Mouse (Mus musculus): Measurements from ENCODE around the gene Rergl. TPM values are rescaled to one million over a fixed set of nuclear protein-coding genes. Genes with fewer than 3 reads are reported as not detected.

The Rergl gene
- not detected in 2 replicates for polyA plus RNA-seq (2015; fragmentation: Nextera tagmentation; extraction: Ambion mirVana)

DNA sequence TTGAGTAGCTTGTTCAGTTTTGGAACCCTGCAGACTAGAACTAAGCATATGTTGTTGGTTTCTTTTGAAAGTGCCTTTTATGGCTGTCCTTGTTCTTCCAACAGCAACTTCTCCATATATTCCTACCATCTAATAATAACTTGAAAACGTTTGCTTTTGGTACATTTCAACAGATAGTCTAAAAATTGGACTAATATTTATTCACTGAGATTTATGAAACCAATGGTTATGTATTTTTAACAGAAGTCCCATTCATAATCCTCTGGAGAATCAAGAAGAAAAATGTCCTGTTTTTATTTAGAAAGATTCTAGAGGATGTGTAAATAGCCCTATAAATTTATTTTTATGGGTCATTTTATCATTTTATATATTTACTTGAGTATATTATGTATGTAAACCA is at the start of gene Rergl:
Gene Rergl, minus strand, starts transcription at position 101 of the 400 bp plus-strand sequence.
- H3K36me3 ChIP-seq (replicated peaks), result no peaks in the 10 kb centered on the region
- WGBS (ENCODE audit: insufficient replicate concordance), result 21% methylated on average over 1 of the region's 1 CpGs
- H3K27ac ChIP-seq (replicated peaks), result no peak within 1 kb of the TSS
- no peaks in the 10 kb centered on the region for H3K9me3 ChIP-seq (replicated peaks)
- ATAC-seq (ENCODE audit: insufficient read depth), result no peak
- no peak within 1 kb of the TSS for H3K4me2 ChIP-seq
- H3K4me1 ChIP-seq (replicated peaks), result no peaks in the 10 kb centered on the region
- no peak within 1 kb of the TSS for H3K4me3 ChIP-seq (replicated peaks)
- no peak within 1 kb of the TSS for H3K9ac ChIP-seq
- no peaks in the 10 kb centered on the region for H3K27me3 ChIP-seq

DNA sequence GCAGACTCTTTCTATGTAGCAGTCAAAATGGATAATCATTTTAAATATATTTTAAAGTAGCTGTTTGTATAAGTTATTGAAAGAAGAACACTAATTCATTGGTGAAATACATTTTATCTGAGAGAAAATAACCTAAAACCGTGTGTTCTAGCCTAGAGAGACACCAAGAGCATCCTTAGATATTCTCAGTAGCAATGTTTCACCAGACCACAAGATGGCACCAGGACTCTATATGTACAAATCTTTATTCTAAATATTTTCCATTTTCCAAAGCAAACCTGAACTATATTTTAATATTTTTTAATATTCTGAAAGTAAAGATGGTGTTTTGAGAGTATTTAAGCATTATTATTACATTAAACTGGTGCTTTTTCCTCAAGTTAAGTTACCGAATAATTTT is 36.7 kb upstream of the Rergl start:
- Histone ChIP-seq H3K27me3 (no peaks in the 10 kb centered on the region), H3K9me3 (replicated peaks) (no peaks in the 10 kb centered on the region), H3K9ac (no peak overlapping the region), H3K36me3 (replicated peaks) (no peaks in the 10 kb centered on the region), H3K4me2 (no peak overlapping the region), H3K27ac (replicated peaks) (no peak overlapping the region), H3K4me1 (replicated peaks) (no peaks in the 10 kb centered on the region), H3K4me3 (replicated peaks) (no peak overlapping the region)
- 43% methylated on average over 2 of the region's 2 CpGs for WGBS (ENCODE audit: insufficient replicate concordance)
- no peak for ATAC-seq (ENCODE audit: insufficient read depth)

DNA sequence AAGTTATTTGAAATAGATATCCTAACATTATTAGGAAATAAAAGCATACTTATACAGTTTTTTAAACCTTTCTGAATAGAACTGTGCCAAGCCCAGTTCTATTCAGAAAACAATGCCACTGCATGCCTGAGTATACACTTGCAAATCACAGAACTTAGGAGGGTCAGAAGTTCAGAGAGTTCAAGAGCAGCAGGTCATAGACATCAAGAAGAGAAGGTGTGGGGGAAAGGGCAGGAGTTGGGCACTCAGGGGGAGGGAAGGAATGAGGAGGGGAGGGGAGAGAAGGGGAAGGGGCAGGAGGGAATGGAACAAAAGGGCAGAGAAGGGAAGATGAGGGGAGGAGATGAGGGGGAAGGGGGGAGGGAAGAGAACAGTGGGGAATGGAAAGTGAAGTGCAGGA is 23.6 kb upstream of the Rergl start:
- H3K4me2 ChIP-seq, result no peak overlapping the region
- ATAC-seq (ENCODE audit: insufficient read depth), result no peak
- no peaks in the 10 kb centered on the region for H3K27me3 ChIP-seq
- H3K4me1 ChIP-seq (replicated peaks), result no peaks in the 10 kb centered on the region
- H3K9me3 ChIP-seq (replicated peaks), result no peaks in the 10 kb centered on the region
- no peaks in the 10 kb centered on the region for H3K36me3 ChIP-seq (replicated peaks)
- no peak overlapping the region for H3K9ac ChIP-seq
- H3K4me3 ChIP-seq (replicated peaks), result no peak overlapping the region
- no peak overlapping the region for H3K27ac ChIP-seq (replicated peaks)

DNA sequence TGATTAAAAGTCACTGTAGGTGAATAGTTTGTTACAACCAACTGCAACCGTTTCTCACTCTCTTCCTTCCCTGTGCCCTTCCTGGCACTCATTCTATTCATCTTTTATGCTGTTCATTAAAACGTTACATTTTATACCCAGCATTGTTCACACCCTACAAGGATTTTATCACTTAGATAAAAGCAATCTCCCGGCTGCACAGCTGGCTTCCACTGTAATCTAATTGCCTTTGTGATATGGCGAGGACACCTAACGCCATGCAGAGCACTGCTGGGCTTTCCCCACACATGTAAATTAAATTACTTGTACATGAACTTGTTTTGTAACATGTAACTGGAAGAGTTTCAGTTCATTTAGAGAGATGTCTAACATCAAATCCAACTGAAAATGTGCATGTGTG is 22.5 kb upstream of the Rergl start:
- 51% methylated on average over 5 of the region's 5 CpGs for WGBS (ENCODE audit: insufficient replicate concordance)
- H3K4me1 ChIP-seq (replicated peaks), result no peaks in the 10 kb centered on the region
- no peak overlapping the region for H3K9ac ChIP-seq
- H3K27me3 ChIP-seq, result no peaks in the 10 kb centered on the region
- H3K36me3 ChIP-seq (replicated peaks), result no peaks in the 10 kb centered on the region
- H3K4me2 ChIP-seq, result no peak overlapping the region
- ATAC-seq (ENCODE audit: insufficient read depth), result no peak
- no peak overlapping the region for H3K4me3 ChIP-seq (replicated peaks)
- no peak overlapping the region for H3K27ac ChIP-seq (replicated peaks)
- no peaks in the 10 kb centered on the region for H3K9me3 ChIP-seq (replicated peaks)

DNA sequence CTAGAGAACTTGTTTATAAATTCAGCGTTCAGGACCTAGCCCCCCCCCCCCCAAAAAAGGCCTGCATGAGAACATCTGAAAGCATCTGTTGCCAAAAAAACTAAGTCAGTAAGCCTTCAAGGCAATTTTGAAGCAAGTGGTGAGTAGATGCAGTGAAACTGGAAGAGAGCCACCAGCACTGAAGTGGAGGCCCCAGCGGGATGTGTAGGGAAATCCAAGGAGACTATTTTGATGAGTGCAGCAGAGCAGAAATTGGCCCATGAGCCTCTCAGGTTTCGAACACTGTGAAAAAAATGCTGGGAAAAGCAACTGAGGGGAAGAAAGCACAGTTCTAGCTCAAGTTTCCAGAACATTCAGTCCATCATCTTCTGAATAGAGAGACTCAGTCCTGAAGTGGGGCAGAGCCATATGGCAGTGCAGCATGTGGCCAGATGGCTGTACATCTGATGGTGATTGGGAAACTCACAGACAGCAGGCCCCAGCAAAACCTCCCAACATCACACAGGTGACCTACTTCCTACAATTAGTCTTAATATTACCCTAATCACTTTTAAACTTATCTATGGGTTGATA is 13.2 kb upstream of the Rergl start:
- H3K4me3 ChIP-seq (replicated peaks), result no peak overlapping the region
- H3K27me3 ChIP-seq, result no peaks in the 10 kb centered on the region
- H3K4me1 ChIP-seq (replicated peaks), result no peaks in the 10 kb centered on the region
- no peak overlapping the region for H3K9ac ChIP-seq
- no peaks in the 10 kb centered on the region for H3K9me3 ChIP-seq (replicated peaks)
- no peak overlapping the region for H3K27ac ChIP-seq (replicated peaks)
- no peak for ATAC-seq (ENCODE audit: insufficient read depth)
- 47% methylated on average over 3 of the region's 3 CpGs for WGBS (ENCODE audit: insufficient replicate concordance)
- H3K4me2 ChIP-seq, result no peak overlapping the region
- no peaks in the 10 kb centered on the region for H3K36me3 ChIP-seq (replicated peaks)

DNA sequence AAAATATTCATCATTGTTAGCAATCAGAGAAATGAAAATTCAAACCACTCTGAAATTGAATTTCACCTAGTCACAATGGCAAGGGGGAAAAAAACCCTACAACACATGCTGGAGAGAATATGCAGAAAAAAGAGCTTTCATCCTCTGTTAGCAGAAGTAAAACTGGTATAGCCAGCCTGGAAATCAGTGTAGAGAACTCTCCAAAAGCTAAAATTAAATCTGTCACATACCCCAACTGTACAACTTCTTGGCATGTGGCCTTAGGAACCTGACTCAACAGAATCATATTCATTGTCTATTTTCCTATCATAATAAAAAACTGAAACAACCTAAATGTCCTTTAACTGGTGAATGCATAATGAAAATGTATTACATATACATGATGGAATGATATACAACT is 22.0 kb downstream of the Rergl start:
- Histone ChIP-seq H3K4me3 (replicated peaks) (no peak overlapping the region), H3K9me3 (replicated peaks) (no peaks in the 10 kb centered on the region), H3K4me1 (replicated peaks) (no peaks in the 10 kb centered on the region), H3K27me3 (no peaks in the 10 kb centered on the region), H3K27ac (replicated peaks) (no peak overlapping the region), H3K36me3 (replicated peaks) (no peaks in the 10 kb centered on the region), H3K4me2 (no peak overlapping the region), H3K9ac (no peak overlapping the region)
- ATAC-seq (ENCODE audit: insufficient read depth), result no peak

DNA sequence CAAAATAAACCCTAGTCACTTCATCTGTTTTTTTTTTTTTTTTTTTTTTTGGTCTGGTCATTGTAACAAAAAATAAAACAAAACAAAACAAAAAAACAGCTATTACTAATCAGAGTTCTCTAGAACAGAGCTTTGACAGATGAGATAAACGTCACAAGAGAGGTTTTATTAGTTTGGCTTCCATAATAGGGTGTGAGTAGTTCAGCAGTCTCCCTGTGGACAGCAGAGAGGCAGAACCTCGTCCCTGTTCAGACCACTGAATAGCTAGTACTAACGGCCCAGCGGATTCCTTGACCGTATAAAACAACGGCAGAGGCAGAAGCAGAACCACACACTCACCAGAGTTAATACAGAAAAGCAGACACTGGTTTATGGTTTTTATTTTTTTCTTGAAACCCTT is 36.8 kb downstream of the Rergl start:
- Histone ChIP-seq H3K4me3 (replicated peaks) (no peak overlapping the region), H3K27me3 (no peaks in the 10 kb centered on the region), H3K9me3 (replicated peaks) (no peaks in the 10 kb centered on the region), H3K9ac (no peak overlapping the region), H3K4me2 (no peak overlapping the region), H3K36me3 (replicated peaks) (no peaks in the 10 kb centered on the region), H3K4me1 (replicated peaks) (no peaks in the 10 kb centered on the region), H3K27ac (replicated peaks) (no peak overlapping the region)
- ATAC-seq (ENCODE audit: insufficient read depth), result no peak
- WGBS (ENCODE audit: insufficient replicate concordance), result 67% methylated on average over 6 of the region's 6 CpGs

DNA sequence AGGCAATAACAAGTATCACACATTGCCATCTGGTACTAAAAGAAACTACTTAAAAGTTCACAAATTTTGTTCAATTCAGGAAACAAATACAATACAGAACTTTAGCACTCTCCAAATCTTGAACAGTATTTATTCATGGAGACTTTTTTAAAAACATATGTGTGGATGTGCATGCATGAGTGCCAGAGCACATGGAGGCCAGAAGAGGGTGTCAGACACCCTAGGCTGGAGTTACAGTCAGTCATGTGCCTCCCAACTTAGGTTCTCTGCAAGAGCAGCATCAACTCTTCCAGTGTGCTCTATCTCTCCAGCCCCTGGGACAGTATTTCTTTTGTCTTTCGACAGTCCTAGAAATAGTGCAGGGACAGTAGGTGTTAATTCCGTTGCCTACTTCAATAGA is 37.5 kb downstream of the Rergl start:
- no peak overlapping the region for H3K4me3 ChIP-seq (replicated peaks)
- H3K9ac ChIP-seq, result no peak overlapping the region
- 64% methylated on average over 2 of the region's 2 CpGs for WGBS (ENCODE audit: insufficient replicate concordance)
- no peaks in the 10 kb centered on the region for H3K27me3 ChIP-seq
- no peaks in the 10 kb centered on the region for H3K4me1 ChIP-seq (replicated peaks)
- no peak overlapping the region for H3K27ac ChIP-seq (replicated peaks)
- H3K9me3 ChIP-seq (replicated peaks), result no peaks in the 10 kb centered on the region
- no peaks in the 10 kb centered on the region for H3K36me3 ChIP-seq (replicated peaks)
- H3K4me2 ChIP-seq, result no peak overlapping the region
- no peak for ATAC-seq (ENCODE audit: insufficient read depth)

DNA sequence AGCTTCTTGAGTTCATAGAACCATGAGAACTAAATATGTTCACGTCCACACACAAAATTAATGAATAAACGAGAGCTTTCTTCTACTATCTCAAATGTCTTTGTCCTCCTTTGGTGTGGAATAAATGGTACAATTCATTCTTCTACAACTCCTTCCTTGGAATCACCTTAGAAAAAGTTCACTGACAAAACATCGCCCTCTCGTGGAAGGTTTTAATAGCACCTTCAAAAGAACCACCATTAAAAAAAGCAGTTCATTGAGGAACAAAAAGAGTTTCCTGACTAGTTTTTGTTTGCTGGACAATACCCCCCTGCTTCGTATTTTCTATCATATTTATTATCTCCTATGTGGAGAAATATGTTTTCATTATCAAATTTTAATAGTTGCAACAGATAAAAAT is 40.7 kb downstream of the Rergl start:
- ATAC-seq (ENCODE audit: insufficient read depth), result no peak
- WGBS (ENCODE audit: insufficient replicate concordance), result 24% methylated on average over 5 of the region's 5 CpGs
- no peak overlapping the region for H3K4me3 ChIP-seq (replicated peaks)
- no peak overlapping the region for H3K27ac ChIP-seq (replicated peaks)
- H3K9ac ChIP-seq, result no peak overlapping the region
- no peaks in the 10 kb centered on the region for H3K9me3 ChIP-seq (replicated peaks)
- no peaks in the 10 kb centered on the region for H3K36me3 ChIP-seq (replicated peaks)
- H3K27me3 ChIP-seq, result no peaks in the 10 kb centered on the region
- H3K4me1 ChIP-seq (replicated peaks), result no peaks in the 10 kb centered on the region
- no peak overlapping the region for H3K4me2 ChIP-seq

DNA sequence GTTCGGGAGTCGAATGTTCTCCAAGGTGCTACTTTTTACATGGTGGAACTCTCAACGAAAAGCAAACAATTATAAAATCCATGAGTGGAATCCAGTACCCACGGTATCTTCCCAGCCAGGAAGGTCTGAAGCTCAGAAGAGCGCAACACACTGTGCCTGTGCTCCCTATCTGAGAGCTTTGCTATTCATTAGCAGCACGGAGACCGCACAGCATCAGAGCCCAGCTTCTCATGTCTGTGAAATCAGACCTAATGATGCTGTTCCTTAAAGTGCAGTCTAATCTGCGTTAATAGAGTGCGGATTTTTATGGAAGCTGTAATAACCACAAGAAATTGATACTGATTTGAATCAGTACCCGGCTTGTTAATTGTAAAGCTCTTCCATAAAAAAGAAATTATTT is 41.3 kb downstream of the Rergl start:
- Histone ChIP-seq H3K4me2 (no peak overlapping the region), H3K4me1 (replicated peaks) (no peaks in the 10 kb centered on the region), H3K27ac (replicated peaks) (no peak overlapping the region), H3K4me3 (replicated peaks) (no peak overlapping the region), H3K9me3 (replicated peaks) (no peaks in the 10 kb centered on the region), H3K27me3 (no peaks in the 10 kb centered on the region), H3K9ac (no peak overlapping the region), H3K36me3 (replicated peaks) (no peaks in the 10 kb centered on the region)
- no peak for ATAC-seq (ENCODE audit: insufficient read depth)
- 75% methylated on average over 10 of the region's 10 CpGs for WGBS (ENCODE audit: insufficient replicate concordance)

DNA sequence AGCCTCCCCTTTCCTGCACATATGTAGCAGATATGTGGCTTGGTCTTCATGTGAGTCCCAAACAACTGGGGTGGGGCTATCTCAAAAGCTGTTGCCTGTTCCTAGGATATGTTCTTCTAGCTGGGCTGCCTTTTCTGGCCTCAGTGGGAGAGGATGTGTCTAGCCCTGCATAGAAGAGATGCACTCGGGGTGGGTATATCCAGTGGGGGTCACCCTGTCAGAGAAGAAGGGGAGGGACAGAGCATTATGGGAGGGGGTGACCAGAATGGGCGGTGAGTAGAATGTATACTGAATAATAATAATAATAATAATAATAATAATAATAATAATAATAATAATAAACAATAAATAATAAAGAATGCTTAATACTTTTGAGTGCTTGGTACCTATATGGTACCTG is 57.8 kb downstream of the Rergl start:
- 48% methylated on average over 2 of the region's 2 CpGs for WGBS (ENCODE audit: insufficient replicate concordance)
- H3K4me3 ChIP-seq (replicated peaks), result no peak overlapping the region
- no peak overlapping the region for H3K27ac ChIP-seq (replicated peaks)
- ATAC-seq (ENCODE audit: insufficient read depth), result no peak
- H3K27me3 ChIP-seq, result no peaks in the 10 kb centered on the region
- no peaks in the 10 kb centered on the region for H3K36me3 ChIP-seq (replicated peaks)
- no peak overlapping the region for H3K4me2 ChIP-seq
- H3K4me1 ChIP-seq (replicated peaks), result no peaks in the 10 kb centered on the region
- no peak overlapping the region for H3K9ac ChIP-seq
- H3K9me3 ChIP-seq (replicated peaks), result no peaks in the 10 kb centered on the region
